Mouse (Mus musculus): ENCODE measurements around the gene Raf1.

GRCm38 (mm10) chr6:115666641-115667040, 9.8 kb downstream of the Raf1 start:
- TF ChIP-seq CTCF (IDR thresholded peaks at IDR 0.05; ENCODE audit: low read depth) = no peak
- TF ChIP-seq EP300 (IDR thresholded peaks at IDR 0.05; ENCODE audit: low read depth) = 0 out of 2 replicates have a peak, but pooled peaks have one; percentile 39
